Mouse (Mus musculus): Measurements from ENCODE around the gene Pcsk5.

Pcsk5 gene

DNA sequence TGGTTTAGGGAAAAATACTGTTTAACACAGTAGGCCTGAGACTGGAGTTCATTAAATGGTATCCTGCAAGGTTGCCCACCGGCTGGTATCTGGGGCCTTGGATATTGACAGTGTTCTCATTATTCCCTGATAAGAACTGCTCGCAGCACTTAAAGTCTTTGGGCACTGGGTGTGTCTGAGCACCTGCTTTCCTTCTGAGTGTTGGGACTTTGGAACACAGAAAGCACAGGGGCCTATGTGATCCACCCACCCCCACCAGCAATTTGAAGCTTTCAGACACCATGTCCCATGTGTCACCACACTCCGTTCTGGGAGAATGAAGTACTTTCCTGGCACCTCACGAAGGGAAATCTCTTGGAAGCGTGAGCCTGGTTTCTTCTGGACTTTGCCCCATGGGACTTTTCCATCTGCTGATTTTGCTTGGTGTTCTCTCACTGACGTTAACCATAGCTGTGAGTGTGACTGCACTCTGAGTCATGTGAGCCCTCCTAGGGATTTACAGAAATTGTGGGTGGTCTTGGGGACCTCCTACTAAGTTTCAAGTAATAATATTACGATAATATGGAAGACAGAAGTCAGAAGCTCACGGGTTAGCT is 92.9 kb downstream of the Pcsk5 start:
- no peak for DNase-seq (ENCODE audit: low read depth, low spot score)

DNA sequence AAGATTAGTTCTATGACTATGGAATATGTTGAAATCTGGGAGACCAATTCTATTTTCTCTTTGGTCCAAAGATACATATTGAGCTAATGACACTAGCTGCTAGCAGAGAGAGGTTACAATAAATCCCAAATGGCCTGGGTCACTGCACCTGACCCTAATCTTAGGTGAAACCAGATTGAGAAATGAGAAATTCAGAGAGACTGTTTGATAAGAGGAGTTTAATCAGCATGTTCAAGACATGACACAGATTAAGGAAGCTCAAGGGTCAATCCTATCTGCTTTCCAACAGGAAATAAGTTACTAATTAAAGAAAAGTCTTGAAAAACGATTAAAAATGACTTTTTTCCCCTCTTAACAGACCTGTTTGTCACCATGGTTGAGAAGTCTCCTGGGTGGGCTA is 96.0 kb downstream of the Pcsk5 start:
- no peak for DNase-seq (ENCODE audit: low read depth, low spot score)

DNA sequence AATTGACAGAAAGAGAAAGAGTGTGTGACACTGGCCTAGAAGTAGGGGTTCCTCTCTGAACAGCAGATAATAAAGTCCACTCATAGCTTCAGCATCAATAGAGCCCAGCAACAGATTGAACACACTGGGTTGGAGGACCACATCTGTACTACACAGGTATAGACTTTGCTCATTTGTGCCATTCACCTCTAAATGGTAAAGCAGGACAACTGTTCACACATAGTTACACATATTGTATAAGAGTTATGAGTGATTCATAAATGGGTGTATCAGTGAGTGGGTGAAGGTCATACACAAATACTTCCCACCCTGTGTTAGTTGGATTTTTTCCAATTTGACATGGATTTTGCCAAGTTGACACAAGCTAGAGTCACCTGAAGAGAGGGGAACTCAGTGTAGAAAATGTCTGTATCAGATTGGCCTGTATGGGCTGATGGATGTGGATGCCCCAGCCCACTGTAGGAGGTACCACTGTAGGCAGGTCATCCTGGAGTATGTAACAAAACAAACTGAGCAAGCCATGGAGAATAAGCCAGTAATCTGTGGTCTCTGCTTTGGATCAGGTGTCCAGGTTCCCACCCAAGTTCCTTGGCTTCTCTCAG is 104.7 kb downstream of the Pcsk5 start:
- DNase-seq (ENCODE audit: low read depth, low spot score) = no peak

DNA sequence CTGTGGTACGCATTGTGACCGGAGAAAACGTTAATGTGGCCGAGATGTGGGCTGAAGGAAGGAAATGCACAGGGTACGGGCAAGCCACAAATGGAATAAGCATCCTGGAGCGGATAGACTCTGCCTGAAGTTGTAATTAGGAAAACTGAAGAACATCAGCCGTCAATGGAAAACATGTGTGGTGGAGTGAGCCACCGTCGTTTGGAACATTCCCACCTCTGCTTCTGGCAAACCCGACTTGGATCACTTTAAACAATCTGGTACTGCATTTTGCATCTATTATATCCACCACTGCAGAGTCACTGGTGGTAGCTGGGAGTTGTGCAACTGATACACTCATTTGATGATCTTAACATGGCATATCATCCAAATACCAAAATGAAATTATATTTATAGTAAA is 120.4 kb downstream of the Pcsk5 start:
- DNase-seq (ENCODE audit: low read depth, low spot score) = no peak

DNA sequence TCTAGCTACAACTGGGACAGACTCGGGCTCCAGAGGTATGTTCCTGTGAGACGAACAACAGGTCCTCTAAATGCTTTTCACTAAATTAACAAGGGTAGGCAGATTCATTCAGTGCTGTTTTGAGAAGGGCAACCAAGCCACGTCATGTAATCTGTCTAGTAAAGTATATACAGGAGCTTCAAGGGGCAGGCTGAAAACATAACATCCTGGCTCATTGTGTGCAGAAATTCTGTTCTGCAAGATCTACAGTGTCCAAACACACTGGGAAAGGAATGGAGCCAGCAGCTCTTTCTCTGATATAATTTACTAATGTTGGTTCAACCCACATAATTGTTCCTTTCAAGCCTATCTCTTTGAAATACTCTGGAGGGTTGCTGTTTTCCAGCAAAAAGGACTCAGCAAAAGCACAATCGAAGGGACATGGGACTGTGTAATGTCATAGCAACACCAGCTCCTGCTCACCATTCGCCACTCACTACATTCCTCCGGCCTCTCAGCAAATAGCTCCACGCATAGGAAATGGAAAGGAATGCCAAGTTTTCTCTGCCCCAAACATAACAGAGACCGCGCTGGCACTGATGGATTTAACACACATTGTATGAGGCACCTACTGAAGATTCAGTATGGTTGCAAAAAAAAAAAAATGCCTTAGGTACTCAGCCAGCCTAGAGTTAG is 122.0 kb downstream of the Pcsk5 start:
- DNase-seq (ENCODE audit: low read depth, low spot score) = no peak

DNA sequence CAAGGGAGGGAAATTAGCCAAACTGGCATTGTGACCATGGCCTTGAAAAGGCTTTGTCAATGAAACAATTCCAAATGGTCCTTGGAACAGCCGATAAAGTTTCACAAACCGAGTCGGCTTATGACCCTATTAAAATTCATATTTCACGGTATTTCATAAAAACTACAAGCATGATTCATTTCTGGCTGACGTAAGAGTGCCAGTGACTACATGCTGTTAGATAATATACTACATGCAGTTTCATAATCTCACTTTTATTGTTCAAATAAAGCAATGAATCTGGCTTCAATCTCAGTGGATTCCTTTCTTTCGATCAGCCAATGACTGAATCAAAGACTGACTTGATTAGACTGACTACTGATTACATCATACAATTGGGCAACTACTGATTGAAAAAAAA is 145.8 kb downstream of the Pcsk5 start:
- no peak for DNase-seq (ENCODE audit: low read depth, low spot score)

DNA sequence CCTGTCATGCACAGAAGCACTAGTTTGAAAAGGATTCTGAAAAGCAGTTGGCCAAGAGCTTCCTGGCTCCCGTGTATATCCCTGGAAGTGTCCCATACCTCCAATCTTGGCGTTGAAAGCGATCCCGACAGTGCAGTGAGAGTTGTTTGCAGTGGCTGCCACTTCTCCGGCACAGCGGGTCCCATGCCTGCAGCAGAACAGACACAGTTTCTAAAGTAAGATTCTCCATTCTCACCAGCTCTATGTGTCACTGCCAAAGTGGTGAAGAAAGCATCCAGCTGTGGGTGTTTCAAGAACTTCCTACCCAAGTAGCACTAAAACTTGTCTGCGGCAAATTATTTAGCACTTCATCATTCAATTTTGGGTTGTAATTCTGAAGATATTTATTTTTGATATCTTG is 159.1 kb downstream of the Pcsk5 start:
- DNase-seq (ENCODE audit: low read depth, low spot score) = no peak

DNA sequence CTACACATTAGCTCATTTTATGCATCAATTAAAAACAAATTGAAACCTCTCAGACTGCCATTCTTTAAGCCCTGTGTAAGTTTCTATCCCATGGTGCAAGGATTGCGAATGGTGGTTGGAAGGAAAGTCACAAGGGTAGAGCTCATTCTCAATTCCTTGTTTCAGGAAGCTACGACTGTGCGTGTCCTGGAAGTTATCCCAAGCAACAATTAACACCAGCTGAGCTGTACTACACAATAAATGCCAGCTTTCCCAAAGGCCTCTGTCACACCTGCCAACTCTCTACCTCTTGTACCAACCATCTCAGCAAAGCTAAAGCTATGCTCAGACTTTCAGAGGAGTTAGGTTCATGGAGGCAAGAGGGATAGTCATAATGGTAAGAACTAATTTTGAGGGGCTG is 174.8 kb downstream of the Pcsk5 start:
- no peak for DNase-seq (ENCODE audit: low read depth, low spot score)

DNA sequence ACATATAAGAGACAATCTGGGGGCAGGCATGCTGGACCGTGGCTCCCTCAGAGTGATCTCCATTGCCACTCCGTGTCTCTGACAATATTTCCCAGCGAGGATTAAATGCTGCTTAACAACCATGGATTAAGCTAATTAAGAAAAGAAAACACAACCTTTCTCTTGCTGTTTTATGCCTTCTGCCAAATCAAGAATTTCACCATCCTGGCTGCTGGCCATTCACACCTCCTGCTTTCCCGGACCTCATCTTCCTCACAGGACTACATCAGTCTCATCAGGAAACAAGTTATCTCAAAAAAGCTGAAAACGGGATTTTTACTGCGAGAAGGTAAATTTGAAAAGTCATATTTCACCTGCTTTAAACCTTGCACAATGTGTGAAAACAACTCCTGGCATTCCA is 175.2 kb downstream of the Pcsk5 start:
- no peak for DNase-seq (ENCODE audit: low read depth, low spot score)

DNA sequence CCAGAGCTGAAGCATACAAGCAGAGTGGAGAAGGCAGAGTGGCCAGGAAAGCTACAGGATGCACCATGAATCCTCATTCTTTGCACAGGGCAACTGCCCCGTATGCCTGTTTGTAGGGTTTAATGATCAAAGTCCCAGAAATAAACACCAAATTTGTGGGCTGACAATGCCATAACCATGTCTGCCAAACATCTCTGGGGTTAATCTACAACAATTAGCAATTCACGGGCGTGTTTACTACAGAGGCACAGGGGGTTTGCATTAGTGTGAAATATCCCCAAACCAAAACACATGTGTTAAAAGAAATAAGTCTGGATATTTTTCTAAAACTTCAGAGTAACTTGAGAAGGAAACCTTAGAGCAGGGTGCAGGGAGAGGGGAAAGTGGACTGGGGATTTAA is 178.1 kb downstream of the Pcsk5 start:
- no peak for DNase-seq (ENCODE audit: low read depth, low spot score)

DNA sequence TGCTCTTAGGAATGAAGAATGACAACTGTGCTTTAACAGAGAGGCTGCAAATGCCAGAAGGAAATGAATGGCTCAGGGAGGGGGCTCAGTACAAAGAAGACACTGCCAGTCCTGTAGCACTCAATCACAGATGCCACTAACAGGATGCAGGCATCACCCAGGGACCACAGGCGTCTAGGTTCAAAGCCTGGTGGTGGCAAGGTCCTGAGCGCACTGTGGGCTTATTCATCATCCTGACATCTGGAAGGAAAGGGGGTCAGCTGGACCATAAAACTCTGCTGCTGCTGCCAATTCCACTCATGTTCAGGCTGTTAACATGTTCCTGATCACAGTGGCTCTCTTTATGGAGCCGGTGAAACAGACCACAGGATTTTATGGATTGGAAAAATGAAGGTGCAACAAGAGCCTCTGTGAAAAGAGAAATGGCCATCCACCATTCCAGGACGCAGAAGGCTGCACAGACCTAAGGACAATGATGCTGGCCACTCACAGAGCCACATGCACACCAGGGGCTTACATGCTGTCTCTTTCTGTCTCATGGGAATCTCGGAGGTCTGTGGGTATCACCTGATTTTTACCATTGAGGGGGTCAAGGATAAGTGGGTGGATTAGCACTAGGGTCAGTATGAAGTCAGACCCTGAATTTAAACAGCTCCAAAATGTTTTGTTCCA is 186.5 kb downstream of the Pcsk5 start:
- no peak for DNase-seq (ENCODE audit: low read depth, low spot score)

DNA sequence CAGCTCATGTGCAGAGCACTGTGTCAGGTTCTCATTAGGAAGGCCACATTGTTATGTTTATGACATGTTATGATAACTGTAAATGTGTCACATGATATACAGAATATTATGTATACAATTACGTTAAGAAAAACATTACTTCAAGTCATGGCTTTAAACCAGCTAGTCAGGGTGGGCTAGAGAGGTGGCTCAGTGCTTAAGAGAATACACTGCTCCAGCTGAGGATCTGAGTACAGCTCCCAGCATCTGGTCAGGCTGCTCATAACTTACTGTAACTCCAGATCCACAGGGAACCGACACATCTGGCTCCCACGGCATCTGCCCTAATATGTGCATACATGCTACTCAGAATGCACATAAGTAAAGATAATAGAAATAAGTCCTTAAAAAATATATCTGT is 187.5 kb downstream of the Pcsk5 start:
- no peak for DNase-seq (ENCODE audit: low read depth, low spot score)

DNA sequence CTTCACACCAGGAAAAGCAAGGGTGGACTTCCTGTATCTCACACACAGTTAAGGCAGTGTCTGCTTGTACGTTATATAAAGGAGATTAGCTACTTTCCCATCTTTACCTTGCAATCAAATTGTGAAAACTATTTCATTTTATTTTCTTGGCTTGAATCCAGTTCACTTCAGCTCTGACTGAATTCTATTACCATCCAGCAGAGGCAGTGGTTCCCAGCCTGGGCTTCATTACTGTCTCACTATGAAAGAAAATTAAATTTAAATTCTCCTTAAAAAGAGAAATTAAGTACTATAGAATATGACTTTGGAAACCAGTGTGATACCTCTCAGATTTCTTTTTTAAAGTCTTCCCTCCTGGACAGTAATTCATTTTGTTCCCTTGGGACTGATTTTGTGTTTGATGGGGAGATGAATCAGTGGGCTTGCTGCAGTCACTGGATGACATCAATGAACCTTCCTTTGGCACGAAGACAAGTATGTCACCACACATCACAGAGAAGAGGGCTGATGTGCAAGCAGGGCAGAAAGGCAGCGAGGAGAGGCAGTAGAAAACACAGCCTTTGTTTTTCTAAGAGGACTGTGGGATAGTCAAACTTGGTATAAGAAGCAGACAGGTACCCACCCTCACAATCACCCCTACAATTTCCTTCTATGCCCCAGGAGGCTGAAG is 194.2 kb downstream of the Pcsk5 start:
- DNase-seq (ENCODE audit: low read depth, low spot score) = no peak

DNA sequence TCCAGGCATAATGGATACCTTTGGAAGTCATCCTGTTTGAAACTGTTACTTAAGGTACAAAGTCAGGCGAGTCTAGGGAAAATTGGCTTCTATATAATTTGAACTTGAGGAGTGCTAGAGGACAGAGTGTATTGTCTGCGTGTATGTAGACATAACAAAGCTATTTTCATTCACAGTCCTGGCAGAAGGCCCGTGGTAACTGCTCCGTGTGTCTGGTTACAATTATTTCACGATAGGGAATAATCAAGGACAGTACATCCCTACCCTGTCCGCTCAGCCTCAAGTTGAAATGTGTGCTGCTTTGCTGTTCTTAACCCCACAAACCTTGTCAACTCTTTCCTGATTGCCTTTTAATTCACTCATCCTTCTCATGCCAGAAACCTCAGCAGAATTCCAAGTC is 201.4 kb downstream of the Pcsk5 start:
- no peak for DNase-seq (ENCODE audit: low read depth, low spot score)

DNA sequence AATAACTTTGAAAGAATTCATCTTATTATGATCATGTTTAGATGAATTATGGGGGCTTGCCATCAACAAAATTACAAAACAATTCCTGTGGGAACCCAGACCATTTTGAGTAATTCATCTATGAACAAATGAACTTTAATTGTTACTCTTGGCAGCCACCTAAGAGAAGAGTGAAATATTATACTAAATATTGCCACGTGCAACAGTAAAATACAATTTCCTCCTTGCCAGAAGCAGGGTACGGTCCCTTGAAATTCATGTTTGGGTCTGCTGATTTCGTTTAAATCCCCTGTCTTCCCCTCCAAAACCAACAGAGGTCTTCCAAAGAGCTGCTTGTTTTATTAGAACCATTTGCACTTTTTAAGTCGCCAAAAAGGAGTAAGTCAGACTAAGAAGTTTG is 221.8 kb downstream of the Pcsk5 start:
- no peak for DNase-seq (ENCODE audit: low read depth, low spot score)

DNA sequence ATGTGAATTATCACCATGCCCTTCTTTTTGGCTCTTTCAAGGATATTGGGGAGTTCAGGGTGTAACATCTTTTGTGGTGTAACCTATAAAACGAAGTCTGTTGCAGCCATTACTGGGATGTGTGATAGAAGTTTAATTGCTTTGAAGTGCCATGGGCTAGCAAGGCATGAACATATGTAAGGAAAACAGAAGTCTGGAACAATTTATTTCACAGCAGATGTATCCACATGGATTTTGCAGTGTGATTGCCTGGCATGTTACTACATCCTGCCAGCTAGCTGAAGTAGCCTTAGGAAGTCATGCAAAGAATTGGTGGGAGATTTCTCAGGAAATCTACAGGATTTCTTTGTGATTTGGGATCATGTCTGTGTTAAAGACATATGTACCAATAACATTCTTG is 230.9 kb downstream of the Pcsk5 start:
- no peak for DNase-seq (ENCODE audit: low read depth, low spot score)

DNA sequence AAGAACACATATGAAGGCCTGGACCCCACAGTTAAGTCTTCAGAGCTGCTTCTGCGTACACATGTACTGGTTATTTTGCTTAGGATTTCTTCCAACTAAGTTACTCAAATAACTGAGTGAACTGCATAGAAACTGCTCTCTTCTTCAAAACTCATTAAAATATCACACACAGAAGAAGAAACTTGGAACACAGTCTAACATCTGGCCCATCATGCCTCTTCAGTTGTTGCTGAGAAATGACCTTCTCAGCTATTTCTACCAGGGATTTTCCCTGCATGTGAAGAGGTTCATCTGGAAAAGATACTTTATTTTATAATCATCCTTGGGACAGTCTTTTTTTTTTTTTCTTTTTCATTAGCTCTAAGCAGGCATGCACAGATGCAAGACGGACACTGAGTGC is 231.3 kb downstream of the Pcsk5 start:
- DNase-seq (ENCODE audit: low read depth, low spot score) = no peak

DNA sequence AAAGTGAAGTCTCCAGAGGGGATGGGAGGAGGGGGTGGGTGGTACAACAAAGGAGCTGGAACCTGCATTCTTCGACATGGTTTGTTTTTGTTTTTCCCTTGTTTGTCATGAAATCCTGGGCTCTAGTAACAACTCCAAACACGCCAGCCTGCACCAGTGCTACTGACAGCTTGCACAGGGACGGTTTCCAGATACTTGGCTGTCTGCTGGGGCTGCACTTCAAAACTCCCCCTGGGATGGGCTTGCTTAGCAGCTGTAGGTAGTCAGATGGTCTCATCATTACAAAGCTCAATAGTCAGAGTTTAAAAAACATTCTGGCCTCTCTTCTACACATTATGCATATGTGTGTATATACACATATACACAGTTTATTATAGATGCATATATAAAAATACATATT is 234.1 kb downstream of the Pcsk5 start:
- DNase-seq (ENCODE audit: low read depth, low spot score) = no peak

DNA sequence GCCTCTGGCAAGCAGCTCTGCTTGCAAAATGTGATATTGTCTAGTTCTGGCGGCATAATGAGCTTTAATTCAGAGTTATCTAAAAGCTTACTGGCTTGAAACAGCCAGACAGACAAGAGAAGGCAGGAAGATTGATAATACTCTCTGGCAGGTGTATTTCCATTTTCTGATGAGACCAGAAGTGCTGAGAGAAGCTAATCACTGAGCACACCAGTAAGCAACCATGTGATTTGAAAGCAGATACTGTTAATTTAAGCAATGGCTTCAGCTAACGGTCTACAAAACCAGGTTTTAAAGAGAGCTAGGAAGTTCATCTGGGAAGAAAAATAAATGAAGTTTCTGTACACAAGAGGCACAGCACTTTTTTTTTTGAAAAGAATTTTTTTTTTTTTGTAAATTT is 237.1 kb downstream of the Pcsk5 start:
- no peak for DNase-seq (ENCODE audit: low read depth, low spot score)

DNA sequence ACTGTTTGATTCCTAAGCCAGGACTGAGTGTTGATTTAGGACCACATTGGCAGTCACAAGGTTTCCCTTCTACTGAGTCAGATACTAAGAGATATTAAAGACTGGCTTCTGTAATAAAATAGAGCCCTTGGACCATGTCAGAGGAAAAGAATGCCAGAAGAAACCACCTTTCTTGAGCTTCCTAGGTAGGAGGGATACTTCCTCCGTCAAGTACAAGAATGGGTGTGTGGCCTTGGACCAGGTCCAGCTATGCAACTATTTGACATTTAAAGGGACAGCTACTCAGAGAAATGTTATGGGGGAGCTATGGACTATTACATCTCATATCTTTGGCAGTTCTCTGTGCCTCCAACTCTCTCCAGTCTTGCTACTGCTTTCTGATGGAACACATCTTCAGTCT is 244.6 kb downstream of the Pcsk5 start:
- no peak for DNase-seq (ENCODE audit: low read depth, low spot score)

DNA sequence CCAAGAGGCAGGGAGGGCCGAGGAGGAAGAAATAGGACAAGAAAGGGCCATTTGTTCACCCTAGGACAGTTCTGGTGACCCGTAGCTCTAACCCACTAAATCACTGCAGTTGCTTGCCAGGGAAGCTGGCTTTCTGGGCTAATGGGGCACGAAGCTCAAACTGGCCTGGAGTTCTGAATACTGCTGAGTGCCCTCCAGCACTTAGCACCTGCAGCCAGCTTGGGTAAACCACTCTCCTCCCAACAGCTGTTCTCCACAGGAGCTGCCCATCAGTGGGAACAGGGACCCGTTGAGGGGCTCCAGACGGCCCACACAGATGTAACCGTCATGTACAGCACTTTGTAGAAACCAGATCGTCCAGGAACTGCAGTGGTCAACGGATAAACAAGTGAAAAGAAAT is 246.1 kb downstream of the Pcsk5 start:
- DNase-seq (ENCODE audit: low read depth, low spot score) = no peak

DNA sequence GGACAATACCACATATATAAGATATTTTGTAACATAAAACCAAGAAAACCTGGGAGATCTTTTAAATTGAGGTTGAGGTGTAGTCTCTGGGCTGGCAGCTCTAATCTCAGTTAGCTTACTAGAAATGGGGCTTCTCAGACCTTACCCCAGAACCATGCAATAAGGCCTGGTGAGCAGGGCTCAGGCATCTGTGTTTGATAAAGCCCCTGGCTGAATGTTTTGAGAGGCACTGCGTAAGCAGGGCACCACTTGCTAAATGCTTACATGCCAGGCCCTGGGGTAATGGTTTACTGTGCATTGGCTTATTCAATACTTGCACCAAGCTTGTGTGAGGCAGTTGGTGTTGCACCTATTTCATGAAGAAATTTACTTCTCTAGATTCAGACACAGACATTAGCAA is 247.1 kb downstream of the Pcsk5 start:
- DNase-seq (ENCODE audit: low read depth, low spot score) = no peak
